Mouse (Mus musculus): Measurements from ENCODE around the gene Krt15. TPM values are rescaled to one million over a fixed set of nuclear protein-coding genes. Genes with fewer than 3 reads are reported as not detected.

The Krt15 gene
- polyA plus RNA-seq, 1 experiment from 2014 or later, result 59.9 TPM

DNA sequence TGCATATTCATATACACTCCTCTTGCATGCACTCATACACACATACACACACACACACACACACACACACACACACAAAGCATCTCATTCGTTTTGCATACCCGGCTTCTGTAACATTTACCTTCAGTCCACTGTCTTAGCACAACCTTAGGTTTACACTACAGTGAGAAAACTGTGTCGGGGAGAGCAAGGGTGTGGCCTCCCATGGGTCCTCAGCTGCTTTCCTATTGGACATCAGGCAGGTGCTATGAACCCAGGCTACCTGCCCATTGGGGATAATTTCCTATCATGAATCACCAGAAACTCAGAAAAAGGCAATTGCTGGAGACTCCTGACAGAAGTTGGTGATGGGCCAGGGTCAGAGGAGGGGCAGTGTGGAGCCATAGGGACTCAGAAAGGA lies 21.6 kb upstream of the Krt15 start:
- Histone ChIP-seq H3K36me3 (ENCODE audit: control insufficient read depth, insufficient read depth, low read length) (no peaks in the 10 kb centered on the region), H3K4me3 (ENCODE audit: low read length) (no peak overlapping the region), H3K9ac (ENCODE audit: low read length) (no peak overlapping the region), H3K4me2 (ENCODE audit: low read depth, low read length) (no peak overlapping the region), H3K27me3 (ENCODE audit: control insufficient read depth, insufficient read depth, low read depth, low read length) (no peaks in the 10 kb centered on the region), H3K9me3 (ENCODE audit: control insufficient read depth, low read length) (no peaks in the 10 kb centered on the region), H3K27ac (ENCODE audit: low read length) (no peak overlapping the region), H3K4me1 (replicated peaks; ENCODE audit: control insufficient read depth, insufficient read depth, low read length) (peaks cover 3% of the 10 kb centered on the region; the same call in 1 of the 2 replicates)
- 71% methylated on average over 3 of the region's 3 CpGs for WGBS
- ATAC-seq (ENCODE audit: low read depth), result no peak

DNA sequence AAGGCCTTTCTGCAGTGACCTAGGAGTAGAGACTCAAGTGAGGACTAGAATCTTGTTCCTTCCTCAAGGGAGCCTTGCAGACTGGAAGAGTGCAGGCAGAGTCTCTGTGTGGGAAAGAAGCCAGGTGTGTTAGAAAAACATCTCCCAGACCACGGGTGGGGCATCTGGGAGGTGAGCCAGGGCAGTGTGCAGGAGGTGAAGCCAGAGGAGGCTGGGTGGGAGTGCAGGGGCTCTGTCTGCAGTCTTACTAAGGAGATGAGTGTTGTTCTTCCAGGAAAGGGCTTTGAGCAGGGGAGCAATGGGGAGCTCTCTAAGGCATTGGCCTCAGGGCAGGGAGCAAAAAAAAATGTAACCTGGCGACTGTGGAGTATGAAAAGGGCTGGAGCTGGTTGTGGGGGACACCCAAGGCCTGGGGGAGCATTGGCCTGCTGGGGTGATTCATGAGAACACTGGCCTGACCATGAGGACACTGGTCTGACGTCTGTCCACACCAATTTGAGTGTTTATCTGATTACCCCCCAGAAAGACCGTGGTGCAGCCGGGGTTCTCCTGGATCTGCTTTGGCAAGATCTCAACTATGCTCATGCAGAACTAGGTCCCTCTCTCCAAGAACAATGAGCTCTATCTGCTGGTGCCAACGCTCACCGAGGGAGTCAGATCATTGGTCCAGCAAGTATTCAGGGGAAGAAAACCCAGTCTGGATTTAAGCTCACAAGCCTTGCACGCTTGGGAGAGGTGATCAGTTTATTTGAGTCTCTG lies 19.9 kb upstream of the Krt15 start:
- no peaks in the 10 kb centered on the region for H3K36me3 ChIP-seq (ENCODE audit: control insufficient read depth, insufficient read depth, low read length)
- peak; percentile 74 for ATAC-seq (ENCODE audit: low read depth)
- WGBS, result 38% methylated on average over 8 of the region's 8 CpGs
- no peaks in the 10 kb centered on the region for H3K27me3 ChIP-seq (ENCODE audit: control insufficient read depth, insufficient read depth, low read depth, low read length)
- peaks cover 3% of the 10 kb centered on the region; the same call in 1 of the 2 replicates for H3K4me1 ChIP-seq (replicated peaks; ENCODE audit: control insufficient read depth, insufficient read depth, low read length)
- no peak overlapping the region for H3K9ac ChIP-seq (ENCODE audit: low read length)
- H3K9me3 ChIP-seq (ENCODE audit: control insufficient read depth, low read length), result no peaks in the 10 kb centered on the region
- H3K4me3 ChIP-seq (ENCODE audit: low read length), result no peak overlapping the region
- H3K27ac ChIP-seq (ENCODE audit: low read length), result peak overlapping the region; percentile 26
- H3K4me2 ChIP-seq (ENCODE audit: low read depth, low read length), result no peak overlapping the region

DNA sequence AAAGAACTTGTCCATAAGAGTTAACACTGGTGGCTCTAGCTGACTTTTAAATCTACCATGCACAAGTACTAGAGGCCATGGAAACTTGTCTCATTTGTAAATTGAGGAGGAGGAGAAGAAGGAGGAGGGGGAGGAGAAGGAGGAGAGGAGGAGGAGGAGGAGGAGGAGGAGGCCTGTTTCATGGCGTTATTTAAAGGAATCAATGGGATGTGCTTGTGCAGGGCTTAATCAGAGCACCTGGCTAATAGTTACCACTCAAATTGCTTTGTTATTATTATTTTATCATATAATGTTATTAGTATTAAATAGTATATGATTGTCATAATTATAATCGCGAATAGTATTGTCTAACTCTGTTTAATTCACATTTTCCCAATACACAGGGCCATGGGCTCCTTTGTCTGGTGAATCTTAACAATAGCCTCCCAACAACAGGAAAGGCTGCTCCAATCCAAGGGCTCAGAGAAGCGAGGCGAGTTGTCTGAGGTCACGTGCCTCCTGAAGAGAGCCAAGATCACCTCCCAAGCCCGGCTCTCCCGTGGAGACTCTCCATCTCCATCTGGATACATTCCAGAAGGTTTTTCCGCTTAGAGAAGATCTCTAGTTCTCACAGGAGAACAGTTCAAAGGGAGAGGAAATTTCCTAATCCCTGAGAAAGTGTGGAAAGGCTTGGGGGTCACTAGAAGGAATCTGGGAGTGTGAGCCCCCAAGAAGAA lies 13.0 kb upstream of the Krt15 start, which contains the start of gene Krt19:
Gene Krt19, minus strand, starts transcription at position 51 of the 716 bp plus-strand sequence.
- Histone ChIP-seq H3K27me3 (ENCODE audit: control insufficient read depth, insufficient read depth, low read depth, low read length) (peaks cover 16% of the 10 kb centered on the region), H3K27ac (ENCODE audit: low read length) (no peak within 1 kb of the TSS), H3K9ac (ENCODE audit: low read length) (no peak within 1 kb of the TSS), H3K4me3 (ENCODE audit: low read length) (no peak within 1 kb of the TSS), H3K4me1 (replicated peaks; ENCODE audit: control insufficient read depth, insufficient read depth, low read length) (no peaks in the 10 kb centered on the region), H3K4me2 (ENCODE audit: low read depth, low read length) (no peak within 1 kb of the TSS), H3K36me3 (ENCODE audit: control insufficient read depth, insufficient read depth, low read length) (no peaks in the 10 kb centered on the region), H3K9me3 (ENCODE audit: control insufficient read depth, low read length) (no peaks in the 10 kb centered on the region)
- ATAC-seq (ENCODE audit: low read depth), result no peak
- 50% methylated on average over 9 of the region's 9 CpGs for WGBS

DNA sequence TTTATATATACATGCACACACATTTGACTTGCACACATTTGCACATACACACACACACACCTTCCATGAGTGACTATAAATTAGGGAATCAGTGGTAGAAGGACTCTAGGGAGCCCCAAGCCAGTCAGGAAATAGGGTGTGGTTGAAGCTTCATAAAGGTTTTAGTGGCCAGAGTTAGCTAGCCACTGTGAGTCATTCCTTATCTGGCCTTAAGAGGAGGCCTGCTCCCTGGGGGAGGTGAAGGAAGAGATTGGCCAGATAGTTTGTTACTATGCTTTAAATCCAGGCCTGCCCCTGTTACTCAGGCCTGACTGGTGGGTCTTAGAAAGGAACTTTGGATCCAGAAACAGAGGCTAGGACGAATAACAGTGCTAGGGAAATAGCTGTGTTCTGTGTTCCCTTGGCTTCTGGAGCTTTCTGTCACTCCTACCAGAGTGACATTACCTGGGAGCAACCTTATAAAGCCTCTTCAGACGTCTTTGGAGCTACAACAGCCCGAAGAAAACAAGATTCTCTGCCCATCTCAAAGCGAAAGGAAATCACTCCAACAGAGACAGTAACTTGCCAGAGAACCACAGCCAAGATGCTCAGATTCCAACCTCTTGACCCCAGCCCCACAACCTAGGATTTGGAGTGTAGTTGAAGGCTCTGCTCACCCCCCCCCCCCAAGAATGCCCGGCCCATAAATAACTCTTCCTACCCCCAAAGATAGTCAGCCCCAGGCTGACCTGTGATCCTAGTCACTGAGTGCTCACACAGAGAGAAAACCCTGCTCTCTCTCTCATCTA lies 12.0 kb upstream of the Krt15 start:
- peaks cover 16% of the 10 kb centered on the region for H3K27me3 ChIP-seq (ENCODE audit: control insufficient read depth, insufficient read depth, low read depth, low read length)
- no peaks in the 10 kb centered on the region for H3K4me1 ChIP-seq (replicated peaks; ENCODE audit: control insufficient read depth, insufficient read depth, low read length)
- no peaks in the 10 kb centered on the region for H3K9me3 ChIP-seq (ENCODE audit: control insufficient read depth, low read length)
- no peak overlapping the region for H3K4me3 ChIP-seq (ENCODE audit: low read length)
- H3K9ac ChIP-seq (ENCODE audit: low read length), result no peak overlapping the region
- no peak overlapping the region for H3K27ac ChIP-seq (ENCODE audit: low read length)
- H3K4me2 ChIP-seq (ENCODE audit: low read depth, low read length), result no peak overlapping the region
- WGBS, result 56% methylated on average over 5 of the region's 5 CpGs
- ATAC-seq (ENCODE audit: low read depth), result no peak
- no peaks in the 10 kb centered on the region for H3K36me3 ChIP-seq (ENCODE audit: control insufficient read depth, insufficient read depth, low read length)

DNA sequence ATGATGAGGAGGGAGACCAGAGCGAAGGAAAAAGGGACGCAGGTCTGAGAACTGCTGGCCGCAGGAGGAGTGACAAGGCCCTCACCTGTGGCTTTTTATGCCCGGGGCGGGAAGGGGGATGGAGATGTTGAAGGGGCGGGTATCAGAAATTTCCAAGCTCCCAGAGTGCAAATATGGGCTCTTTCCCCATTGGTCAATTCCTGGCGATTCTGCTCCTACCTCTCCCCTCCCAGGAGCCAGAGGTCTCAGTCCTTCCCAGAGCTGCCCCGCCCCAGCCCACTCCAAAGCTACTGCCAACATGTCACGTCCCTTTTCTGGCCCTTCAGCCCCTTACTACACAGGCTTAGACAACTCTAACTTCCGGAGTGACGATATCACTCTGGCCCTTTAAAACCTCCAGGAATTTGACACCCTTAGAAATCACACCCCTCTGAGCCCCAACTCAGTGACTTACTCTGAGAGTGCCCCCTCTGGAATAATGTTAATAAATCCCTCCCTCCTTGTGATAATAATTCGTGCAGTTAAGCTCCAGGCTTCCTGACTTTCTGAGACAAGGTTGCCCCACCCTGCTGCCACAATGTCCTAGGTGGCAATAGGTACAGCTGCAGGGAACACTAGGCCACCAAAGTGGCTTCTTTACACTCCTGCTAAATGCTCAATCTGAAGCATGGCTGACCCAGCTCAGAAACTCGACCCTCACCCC lies 10.3 kb upstream of the Krt15 start:
- H3K9me3 ChIP-seq (ENCODE audit: control insufficient read depth, low read length), result no peaks in the 10 kb centered on the region
- H3K36me3 ChIP-seq (ENCODE audit: control insufficient read depth, insufficient read depth, low read length), result no peaks in the 10 kb centered on the region
- H3K27ac ChIP-seq (ENCODE audit: low read length), result peak overlapping the region; percentile 95
- peak overlapping the region; percentile 74 for H3K9ac ChIP-seq (ENCODE audit: low read length)
- peaks cover 16% of the 10 kb centered on the region for H3K27me3 ChIP-seq (ENCODE audit: control insufficient read depth, insufficient read depth, low read depth, low read length)
- ATAC-seq (ENCODE audit: low read depth), result peak; percentile 92
- no peaks in the 10 kb centered on the region for H3K4me1 ChIP-seq (replicated peaks; ENCODE audit: control insufficient read depth, insufficient read depth, low read length)
- peak overlapping the region; percentile 58 for H3K4me3 ChIP-seq (ENCODE audit: low read length)
- peak overlapping the region; percentile 51 for H3K4me2 ChIP-seq (ENCODE audit: low read depth, low read length)
- WGBS, result 2% methylated on average over 13 of the region's 13 CpGs

DNA sequence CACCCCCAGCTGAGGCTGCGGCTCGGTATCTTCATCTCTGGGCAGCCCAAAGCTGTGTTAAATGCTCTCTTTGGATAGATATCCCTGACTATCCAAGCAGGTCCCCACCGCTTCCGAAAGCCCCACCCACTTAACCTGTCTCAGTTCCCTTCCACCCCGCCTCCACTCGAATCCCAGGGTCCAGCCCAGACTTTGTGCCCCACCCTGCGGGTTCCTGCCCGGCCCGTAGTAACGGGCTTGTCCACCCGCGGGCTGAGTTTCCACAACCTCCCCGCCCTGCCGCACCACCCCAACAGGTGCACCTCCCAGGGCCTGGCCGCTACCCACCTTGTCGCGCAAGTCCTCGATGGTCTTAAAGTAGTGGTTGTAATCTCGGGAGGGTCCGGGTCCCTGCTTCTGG lies 9.4 kb upstream of the Krt15 start:
- Histone ChIP-seq H3K27me3 (ENCODE audit: control insufficient read depth, insufficient read depth, low read depth, low read length) (peaks cover 16% of the 10 kb centered on the region), H3K4me1 (replicated peaks; ENCODE audit: control insufficient read depth, insufficient read depth, low read length) (no peaks in the 10 kb centered on the region), H3K36me3 (ENCODE audit: control insufficient read depth, insufficient read depth, low read length) (no peaks in the 10 kb centered on the region), H3K9me3 (ENCODE audit: control insufficient read depth, low read length) (no peaks in the 10 kb centered on the region), H3K4me3 (ENCODE audit: low read length) (peak overlapping the region; percentile 58), H3K27ac (ENCODE audit: low read length) (peak overlapping the region; percentile 95), H3K4me2 (ENCODE audit: low read depth, low read length) (peak overlapping the region; percentile 51), H3K9ac (ENCODE audit: low read length) (peak overlapping the region; percentile 74)
- ATAC-seq (ENCODE audit: low read depth), result peak; percentile 52
- WGBS, result 0% methylated on average over 20 of the region's 20 CpGs

DNA sequence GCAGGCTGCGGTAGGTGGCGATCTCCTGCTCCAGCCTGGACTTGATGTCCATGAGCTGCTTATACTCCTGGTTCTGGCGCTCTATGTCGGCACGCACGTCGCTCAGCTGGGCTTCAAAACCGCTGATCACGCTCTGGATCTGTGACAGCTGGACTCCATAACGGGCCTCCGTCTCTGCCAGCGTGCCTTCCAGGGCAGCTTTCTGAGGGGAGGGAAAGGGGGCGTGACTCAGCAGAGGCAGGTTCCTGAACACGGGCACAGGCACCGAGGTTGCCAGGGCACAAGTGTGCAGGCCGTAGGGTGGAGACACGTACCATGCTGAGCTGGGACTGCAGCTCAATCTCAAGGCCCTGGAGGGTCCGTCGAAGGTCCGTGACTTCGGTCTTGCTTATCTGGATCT lies 5.2 kb upstream of the Krt15 start:
- H3K27ac ChIP-seq (ENCODE audit: low read length), result no peak overlapping the region
- no peaks in the 10 kb centered on the region for H3K9me3 ChIP-seq (ENCODE audit: control insufficient read depth, low read length)
- peaks cover 16% of the 10 kb centered on the region for H3K27me3 ChIP-seq (ENCODE audit: control insufficient read depth, insufficient read depth, low read depth, low read length)
- H3K36me3 ChIP-seq (ENCODE audit: control insufficient read depth, insufficient read depth, low read length), result no peaks in the 10 kb centered on the region
- no peak overlapping the region for H3K4me2 ChIP-seq (ENCODE audit: low read depth, low read length)
- 76% methylated on average over 21 of the region's 21 CpGs for WGBS
- no peak overlapping the region for H3K9ac ChIP-seq (ENCODE audit: low read length)
- no peak for ATAC-seq (ENCODE audit: low read depth)
- peaks cover 14% of the 10 kb centered on the region for H3K4me1 ChIP-seq (replicated peaks; ENCODE audit: control insufficient read depth, insufficient read depth, low read length)
- H3K4me3 ChIP-seq (ENCODE audit: low read length), result no peak overlapping the region

DNA sequence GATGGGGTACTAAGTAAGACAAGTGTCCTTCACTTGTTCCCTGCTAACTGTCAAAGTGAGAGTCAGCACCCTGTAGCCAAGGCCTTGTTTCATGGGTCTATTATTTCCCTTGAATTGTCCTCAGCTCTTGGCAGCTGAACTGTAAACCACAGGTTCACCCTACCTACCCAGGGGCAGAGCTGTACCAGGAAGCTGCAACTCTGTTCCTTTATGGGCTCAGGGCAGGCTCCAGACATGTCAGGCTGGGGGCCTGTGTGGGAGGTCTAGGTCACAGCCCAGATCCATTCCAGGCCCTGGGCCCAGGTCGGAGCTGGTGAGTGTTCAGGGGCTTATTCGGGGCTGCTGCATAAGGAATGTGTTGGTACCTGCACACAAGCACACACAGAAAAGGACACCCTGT lies 3.7 kb upstream of the Krt15 start:
- Histone ChIP-seq H3K27ac (ENCODE audit: low read length) (peak overlapping the region; percentile 71), H3K36me3 (ENCODE audit: control insufficient read depth, insufficient read depth, low read length) (no peaks in the 10 kb centered on the region), H3K27me3 (ENCODE audit: control insufficient read depth, insufficient read depth, low read depth, low read length) (peaks cover 1% of the 10 kb centered on the region; the same call in 1 of the 2 replicates), H3K4me1 (replicated peaks; ENCODE audit: control insufficient read depth, insufficient read depth, low read length) (peaks cover 14% of the 10 kb centered on the region), H3K9ac (ENCODE audit: low read length) (peak overlapping the region; percentile 37; the same call in 1 of the 2 replicates), H3K4me3 (ENCODE audit: low read length) (no peak overlapping the region), H3K4me2 (ENCODE audit: low read depth, low read length) (no peak overlapping the region), H3K9me3 (ENCODE audit: control insufficient read depth, low read length) (no peaks in the 10 kb centered on the region)
- WGBS, result 57% methylated on average over 2 of the region's 2 CpGs
- ATAC-seq (ENCODE audit: low read depth), result peak; percentile 14; the same call in 1 of the 2 replicates
